In genomic region chr4:116142269-116142668, GRCm38 (mm10) we compare ENCODE assay signal across 29 mouse cellular contexts. TPM values are rescaled to one million over a fixed set of nuclear protein-coding genes. Genes with fewer than 3 reads are reported as not detected.
"Had no signal": no experiment of that assay in that cellular context is flagged by ENCODE, and none has a peak within 500 bp of the region (broad histone marks: within the 10 kb centered on the region; RNA-seq: fewer than 3 reads in every experiment).

No protein-coding gene starts in this region.

- H3K9me3 ChIP-seq: limb, embryonic 10.5 days; limb, embryonic 13.5 days; liver, embryonic 15.5 days; lung, embryonic 15.5 days had no signal

- H3K9ac ChIP-seq: limb, embryonic 13.5 days; liver, embryonic 12.5 days; liver, embryonic 15.5 days; lung, embryonic 15.5 days had no signal

- H3K4me2 ChIP-seq: liver, embryonic 12.5 days; liver, embryonic 15.5 days; midbrain, embryonic 11.5 days had no signal

- H3K27ac ChIP-seq: limb, embryonic 10.5 days; limb, embryonic 13.5 days; liver, embryonic 12.5 days; liver, embryonic 15.5 days; lung, embryonic 15.5 days had no signal

- DNase-seq: kidney, postnatal 14 days; liver; lung, adult 18-20 months; lung, postnatal 14 days; lung, postnatal 4 days; midbrain, embryonic 14.5 days; thymus, adult 18-20 months; thymus, postnatal 36 days had no signal

- ATAC-seq: liver, embryonic 12.5 days had no signal

- H3K36me3 ChIP-seq: limb, embryonic 10.5 days; limb, embryonic 13.5 days; liver, embryonic 12.5 days; liver, embryonic 15.5 days; lung, embryonic 15.5 days had no signal

- H3K4me3 ChIP-seq: limb, embryonic 10.5 days; limb, embryonic 13.5 days; liver, embryonic 12.5 days; liver, embryonic 15.5 days; lung, embryonic 15.5 days had no signal

- H3K27me3 ChIP-seq: lung, embryonic 15.5 days had no signal

RNA-seq across cellular contexts. Expression of gene Lurap1, which starts 8.9 kb away (rescaled TPM):
- total RNA-seq: megakaryocyte progenitor cell, adult 5-6 weeks had no signal

RNA-seq across cellular contexts. Expression of gene Tspan1, which starts 25.1 kb away (rescaled TPM):
- total RNA-seq: layer of hippocampus, adult 8-10 months; layer of hippocampus, postnatal 14 days; megakaryocyte progenitor cell, adult 5-6 weeks; megakaryocyte-erythroid progenitor cell, adult 5-6 weeks had no signal
- polyA plus RNA-seq: limb, embryonic 10.5 days; liver, embryonic 12.5 days; liver, embryonic 15.5 days; midbrain, embryonic 11.5 days; spleen, adult 2 months had no signal

RNA-seq across cellular contexts. Expression of gene 1700042G07Rik, which starts 30.9 kb away (rescaled TPM):
- total RNA-seq: layer of hippocampus, adult 8-10 months; layer of hippocampus, postnatal 14 days; left cerebral cortex, adult 8-10 months; left cerebral cortex, postnatal 14 days; megakaryocyte progenitor cell, adult 5-6 weeks; megakaryocyte-erythroid progenitor cell, adult 5-6 weeks; midbrain, postnatal 0 days had no signal
- polyA plus RNA-seq: kidney, embryonic 14.5 days; large intestine, adult 2 months; limb, embryonic 10.5 days; limb, embryonic 13.5 days; liver, embryonic 12.5 days; liver, embryonic 15.5 days; lung, embryonic 15.5 days; midbrain, embryonic 11.5 days; midbrain, embryonic 14.5 days; midbrain, postnatal 0 days; neural tube, embryonic 11.5 days; neural tube, embryonic 14.5 days; small intestine, adult 2 months; spleen, adult 2 months; stomach, embryonic 16.5 days; urinary bladder, adult 2 months had no signal
